Mouse (Mus musculus): ENCODE measurements around the gene Gm21985. TPM values are rescaled to one million over a fixed set of nuclear protein-coding genes. Genes with fewer than 3 reads are reported as not detected.

Gene Gm21985
- not detected for total RNA-seq (2023)

GRCm38 (mm10) chr2:112266242-112266592 is at the start of gene Gm21985:
TSS of gene Gm21985 (plus strand) at chr2:112266314.

DNA sequence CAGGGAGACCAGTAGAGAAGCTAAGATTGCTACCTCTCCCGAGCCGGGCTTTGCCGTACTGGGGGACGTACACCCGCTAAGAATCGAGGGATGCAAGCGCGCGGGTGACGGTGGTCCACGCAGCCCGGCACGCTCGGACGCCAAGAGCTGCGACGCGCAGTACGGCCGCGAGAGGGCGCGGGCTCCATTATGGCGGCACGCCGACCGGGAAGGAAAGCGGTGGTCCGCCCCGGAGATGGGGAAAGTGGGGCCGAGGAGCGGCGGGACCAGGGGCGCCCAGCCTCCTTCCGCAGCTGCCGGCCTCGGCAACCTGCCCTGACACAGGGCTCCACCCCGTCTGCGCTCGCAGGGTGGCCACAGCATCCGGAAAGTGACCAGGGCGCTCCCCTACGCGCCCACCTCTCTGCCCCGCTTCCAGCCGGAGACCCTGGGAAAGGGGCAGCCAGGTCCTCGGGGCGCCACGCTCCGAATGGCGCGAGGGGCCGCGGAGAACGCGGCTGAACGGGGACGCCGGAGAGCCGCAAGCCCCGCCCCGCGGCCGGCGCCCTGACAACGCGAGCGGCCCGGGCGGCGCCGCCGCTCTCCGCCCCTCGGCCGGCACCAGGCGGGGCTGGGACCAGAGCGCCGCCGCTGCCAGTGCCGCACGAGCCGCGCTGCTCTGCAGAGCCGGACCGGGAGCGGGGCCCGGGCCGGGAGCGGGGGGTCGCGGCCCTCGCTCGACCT is 26.7 kb upstream of the Gm21985 start, which contains the start of gene Lpcat4:
Lpcat4 (plus strand) TSS at position 257 of the 723 bp plus-strand sequence.

GRCm38 (mm10) chr2:112259241-112259962 is 6.7 kb upstream of the Gm21985 start, which contains the start of gene Nutm1:
TSS of gene Nutm1 (minus strand) at chr2:112259291.

DNA sequence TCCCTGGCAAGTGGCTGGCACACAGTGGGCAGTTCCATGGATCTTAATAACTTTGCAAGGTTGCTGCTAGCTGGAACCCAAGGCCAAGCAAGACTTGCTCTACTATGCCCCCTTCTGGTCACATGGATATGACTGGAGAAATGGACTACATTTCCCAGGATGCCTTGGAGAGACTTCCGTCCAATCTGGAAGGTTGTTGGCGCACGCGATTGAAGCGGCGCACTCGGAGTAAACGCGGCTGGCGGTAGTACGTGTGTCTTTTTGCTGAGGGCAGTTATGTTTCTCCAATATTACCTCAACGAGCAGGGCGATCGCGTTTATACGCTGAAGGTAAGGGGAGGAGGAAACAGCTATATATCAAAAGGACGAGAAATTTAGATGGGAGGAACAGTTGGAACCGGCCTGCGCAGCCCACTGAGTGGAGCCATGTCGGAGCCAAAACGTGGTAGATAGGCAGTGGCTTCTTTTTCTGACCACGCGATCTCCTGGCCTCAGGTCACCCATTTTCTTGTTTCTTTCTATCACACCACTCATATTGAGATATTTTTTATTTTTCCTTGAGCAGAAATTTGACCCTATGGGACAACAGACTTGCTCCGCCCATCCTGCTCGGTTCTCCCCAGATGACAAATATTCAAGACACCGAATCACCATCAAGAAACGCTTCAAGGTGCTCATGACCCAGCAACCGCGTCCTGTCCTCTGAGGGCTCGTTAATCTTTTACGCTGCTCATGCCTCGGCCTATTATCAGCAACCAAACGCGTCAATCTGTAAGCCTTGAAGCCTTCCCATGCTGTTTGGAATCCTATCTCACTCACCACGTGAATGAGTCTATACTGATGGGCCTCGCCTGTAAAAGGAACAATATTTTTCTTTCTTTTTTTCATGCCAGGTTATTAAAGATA is 4.1 kb upstream of the Gm21985 start, which contains the start of gene Nop10:
Nop10 (plus strand) TSS at position 179 of the 906 bp plus-strand sequence.

DNA sequence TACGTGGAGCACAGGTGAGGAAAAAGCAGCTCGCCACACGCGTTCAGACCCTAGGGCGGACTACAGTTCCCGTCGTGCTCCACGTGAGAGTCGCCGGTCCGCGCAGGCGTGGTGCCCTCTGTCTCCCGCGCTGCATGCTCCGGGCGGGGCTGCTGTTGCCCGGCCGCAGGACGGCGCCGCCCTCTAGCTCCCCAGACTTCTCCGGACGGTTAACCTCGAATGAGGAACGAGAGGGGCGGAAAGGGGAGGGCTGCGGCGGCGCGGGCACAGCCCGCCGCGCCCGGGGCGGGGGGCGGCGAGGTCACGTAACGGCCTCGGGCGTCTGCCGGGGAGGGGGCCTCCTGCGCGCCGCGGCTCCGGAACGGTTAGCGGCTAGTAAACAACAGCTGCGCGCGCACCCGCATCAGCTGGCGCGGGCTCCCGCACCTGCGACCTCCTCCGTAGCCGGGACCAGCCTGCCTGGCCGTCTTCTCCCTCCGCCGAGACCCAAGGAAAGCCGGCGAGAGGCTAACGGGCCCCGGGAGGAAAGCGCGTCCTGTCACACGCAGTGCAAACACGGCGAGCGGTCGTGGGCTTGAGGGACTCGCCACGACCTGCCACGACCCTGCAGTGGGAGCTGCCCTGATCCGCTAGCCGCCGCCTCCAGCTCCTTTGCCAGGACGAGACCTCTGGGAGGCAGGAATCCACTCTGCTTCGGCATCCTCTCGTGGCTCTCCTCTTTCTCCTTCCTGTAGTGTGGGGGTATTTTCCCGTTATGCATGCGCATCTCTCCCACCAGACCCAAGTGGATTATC is 469 bp upstream of the Gm21985 start, which contains the start of gene Slc12a6:
Slc12a6 (plus strand) TSS at position 378 of the 794 bp plus-strand sequence.

GRCm38 (mm10) chr2:112367726-112368673 is 101.9 kb downstream of the Gm21985 start, which contains the start of gene Emc4:
TSS of gene Emc4 (minus strand) at chr2:112368027.

GRCm38 (mm10) chr2:112378973-112379898 is 113.1 kb downstream of the Gm21985 start, which contains the start of gene Katnbl1:
TSS of gene Katnbl1 (plus strand) at chr2:112379211.

DNA sequence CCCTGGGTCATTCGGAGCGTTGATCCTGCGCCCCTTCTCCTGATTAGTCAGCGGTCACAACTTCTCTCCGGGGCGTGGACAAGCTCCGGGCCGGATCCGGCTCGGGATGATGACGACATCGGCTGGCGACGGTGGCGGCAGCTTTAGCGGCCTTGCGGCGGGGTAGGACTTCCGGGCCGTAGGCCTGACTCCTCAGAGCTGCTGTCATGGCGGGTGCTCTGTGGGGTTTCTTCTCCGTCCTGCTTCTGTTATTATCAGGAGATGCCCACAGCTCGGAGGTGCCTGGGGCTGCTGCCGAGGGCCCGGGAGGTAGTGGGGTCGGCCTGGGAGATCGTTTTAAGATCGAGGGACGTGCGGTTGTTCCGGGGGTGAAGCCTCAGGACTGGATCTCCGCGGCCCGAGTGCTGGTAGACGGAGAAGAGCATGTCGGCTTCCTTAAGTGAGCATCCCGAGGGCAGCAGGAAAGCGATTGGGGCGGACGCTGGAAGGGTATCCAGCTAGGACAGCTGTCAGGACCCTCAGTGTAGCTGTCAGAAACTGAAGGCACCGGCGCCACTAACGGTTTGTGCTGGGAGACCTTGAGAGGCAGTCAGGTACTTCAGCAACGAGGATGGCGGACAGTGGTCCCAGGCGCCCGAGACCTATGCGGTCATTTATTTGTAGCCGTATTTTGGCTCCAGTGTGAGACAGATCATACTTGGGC is 188.9 kb downstream of the Gm21985 start, which contains the start of gene Emc7:
Emc7 (plus strand) TSS at position 136 of the 703 bp plus-strand sequence.

Other genes with a start within 250 kb of the Gm21985 start
- gene Olfr1311, start 241.9 kb upstream of the Gm21985 start, total RNA-seq (2023), result not detected
- gene Olfr1312, start 216.1 kb upstream of the Gm21985 start, total RNA-seq (2023), result not detected
- gene Olfr1313, start 188.5 kb upstream of the Gm21985 start, total RNA-seq (2023), result not detected
- gene Olfr1314, start 169.5 kb upstream of the Gm21985 start, total RNA-seq (2023), result not detected
- gene Olfr1315-ps1, start 150.9 kb upstream of the Gm21985 start, total RNA-seq (2023), result not detected
- not detected for gene Olfr1316, start 131.3 kb upstream of the Gm21985 start, total RNA-seq (2023)
- gene Olfr1317, start 126.0 kb upstream of the Gm21985 start, total RNA-seq (2023), result not detected
- not detected for gene Olfr1318, start 112.1 kb upstream of the Gm21985 start, total RNA-seq (2023)
- gene Lpcat4, start 26.8 kb upstream of the Gm21985 start, total RNA-seq (2023), result 10 to 100 TPM; 78.1 to 86.7 TPM
- gene Nutm1, start 7.0 kb upstream of the Gm21985 start, total RNA-seq (2023), result not detected
- gene Nop10, start 4.4 kb upstream of the Gm21985 start, total RNA-seq (2023), result 10 to 100 TPM; 19.7 to 24.4 TPM
- gene Slc12a6, start 489 bp upstream of the Gm21985 start, total RNA-seq (2023), result 100 to 1,000 TPM; 221 to 223 TPM
- 10 to 100 TPM; 16.5 to 20.0 TPM for gene Emc4, start 101.7 kb downstream of the Gm21985 start, total RNA-seq (2023)
- gene Katnbl1, start 112.9 kb downstream of the Gm21985 start, total RNA-seq (2023), result 1 to 10 TPM; 6.4 to 6.9 TPM
- 1 to 10 TPM; 7.0 to 8.1 TPM for gene Emc7, start 188.7 kb downstream of the Gm21985 start, total RNA-seq (2023)
- not detected for gene Chrm5, start 214.5 kb downstream of the Gm21985 start, total RNA-seq (2023)
- gene Aven, start 226.7 kb downstream of the Gm21985 start, total RNA-seq (2023), result 10 to 100 TPM in 1 of 2 experiments, 1 to 10 TPM in 1; 4.3 to 10.2 TPM

Data from neutrophil, adult 59 days (primary cell).